Mouse (Mus musculus) MEL (cell line): ENCODE measurements around the gene Mdfic. TPM values are rescaled to one million over a fixed set of nuclear protein-coding genes. Genes with fewer than 3 reads are reported as not detected.

ENCODE experiments used
- DNase-seq: peaks from one replicate; pipeline ENCODE4 v3.0.0; 2011; ENCODE audit warnings: low read depth, low spot score
- H3K27ac ChIP-seq: 2 replicates; pipeline ENCODE4 v1.5.1; 2012; ENCODE audit warnings: low read depth, mild to moderate bottlenecking, control low read depth, low read length, moderate library complexity; ENCODE audit not compliant: control insufficient read depth
- H3K27me3 ChIP-seq, 2 experiments: fragments of 150-350 bp in 1 of 2; sonication (generic) in 1 of 2; 2 replicates each; pipeline ENCODE4 v1.6.1; 2012; ENCODE audit warnings: low read length in 2 of 2, mild to moderate bottlenecking in 2 of 2, improper control_type of control experiment in 1 of 2, moderate library complexity in 1 of 2; ENCODE audit not compliant: insufficient read depth in 2 of 2, control insufficient read depth in 1 of 2
- H3K36me3 ChIP-seq, 2 experiments: 2 replicates each; pipeline ENCODE4 v1.6.1; 2012 to 2014; ENCODE audit warnings: low read length in 2 of 2, improper control_type of control experiment in 1 of 2, inconsistent platforms in 1 of 2, mild to moderate bottlenecking in 1 of 2; ENCODE audit not compliant: insufficient read depth in 2 of 2, control insufficient read depth in 1 of 2
- H3K4me1 ChIP-seq, 2 experiments: fragments of 150-350 bp in 1 of 2; sonication (generic) in 1 of 2; 2 replicates each; pipeline ENCODE4 v1.6.1; 2012; ENCODE audit warnings: low read length in 2 of 2, improper control_type of control experiment in 1 of 2, mild to moderate bottlenecking in 1 of 2; ENCODE audit not compliant: insufficient read depth in 2 of 2, control insufficient read depth in 1 of 2
- H3K4me3 ChIP-seq, 2 experiments: fragments of 150-350 bp in 1 of 2; sonication (generic) in 1 of 2; 2 replicates each; pipeline ENCODE4 v1.5.1; 2012; ENCODE audit warnings: low read depth in 2 of 2, low read length in 2 of 2, mild to moderate bottlenecking in 2 of 2, moderate library complexity in 2 of 2, control low read depth in 1 of 2, improper control_type of control experiment in 1 of 2; ENCODE audit not compliant: control insufficient read depth in 1 of 2, insufficient read depth in 1 of 2
- H3K79me2 ChIP-seq: 2 replicates; pipeline ENCODE4 v1.6.1; 2012; ENCODE audit warnings: mild to moderate bottlenecking, low read length, moderate library complexity; ENCODE audit not compliant: control insufficient read depth, poor library complexity, insufficient read depth
- H3K9ac ChIP-seq: 2 replicates; pipeline ENCODE4 v1.6.1; 2012; ENCODE audit warnings: low read depth, mild to moderate bottlenecking, control low read depth, low read length, moderate library complexity; ENCODE audit not compliant: control insufficient read depth, poor library complexity, severe bottlenecking
- H3K9me3 ChIP-seq: fragments of 150-350 bp; sonication (generic); replicated peaks from 2 replicates; pipeline ENCODE4 v1.6.1; 2012; ENCODE audit warnings: mild to moderate bottlenecking, low read length, improper control_type of control experiment, moderate library complexity; ENCODE audit not compliant: insufficient read depth
- HCFC1 ChIP-seq: IDR thresholded peaks from 2 replicates; pipeline ENCODE4 v1.6.1; 2012; ENCODE audit warnings: low read depth, mild to moderate bottlenecking, inconsistent platforms, low read length, improper control_type of control experiment, moderate library complexity
- MEF2A ChIP-seq: IDR thresholded peaks from 2 replicates; pipeline ENCODE4 v1.6.1; 2014; ENCODE audit warnings: low read depth, mild to moderate bottlenecking, inconsistent platforms, low read length, improper control_type of control experiment; ENCODE audit not compliant: poor library complexity, insufficient replicate concordance, severe bottlenecking; ENCODE audit errors: extremely low read depth
- NRF1 ChIP-seq: IDR thresholded peaks from 2 replicates; pipeline ENCODE4 v1.6.1; 2014; ENCODE audit warnings: low read depth, mild to moderate bottlenecking, inconsistent platforms, low read length, improper control_type of control experiment, moderate library complexity; ENCODE audit not compliant: poor library complexity, insufficient read depth, severe bottlenecking
- POLR2AphosphoS5 ChIP-seq: IDR thresholded peaks from 2 replicates; pipeline ENCODE4 v1.6.1; 2012; ENCODE audit warnings: low read depth, borderline replicate concordance, mild to moderate bottlenecking, inconsistent platforms, low read length, moderate library complexity, mixed read lengths
- RAD21 ChIP-seq: IDR thresholded peaks from 2 replicates; pipeline ENCODE4 v1.6.1; 2011; ENCODE audit warnings: mild to moderate bottlenecking, low read depth, low read length, improper control_type of control experiment
- RCOR1 ChIP-seq: IDR thresholded peaks from 2 replicates; pipeline ENCODE4 v1.6.1; 2012; ENCODE audit warnings: low read depth, mild to moderate bottlenecking, inconsistent platforms, low read length, improper control_type of control experiment
- SMC3 ChIP-seq: IDR thresholded peaks from 2 replicates; pipeline ENCODE4 v1.6.1; 2011; ENCODE audit warnings: low read depth, low read length, improper control_type of control experiment
- TBP ChIP-seq: IDR thresholded peaks from 2 replicates; pipeline ENCODE4 v1.8.0; 2011; ENCODE audit warnings: low read depth, low read length, improper control_type of control experiment
- UBTF ChIP-seq: IDR thresholded peaks from 2 replicates; pipeline ENCODE4 v1.6.1; 2012; ENCODE audit warnings: low read depth, mild to moderate bottlenecking, inconsistent platforms, low read length, improper control_type of control experiment, moderate library complexity, borderline replicate concordance; ENCODE audit not compliant: insufficient read depth
- ZC3H11A ChIP-seq: IDR thresholded peaks from 2 replicates; pipeline ENCODE4 v1.6.1; 2012; ENCODE audit warnings: low read depth, mild to moderate bottlenecking, inconsistent platforms, low read length, improper control_type of control experiment
- ZMIZ1 ChIP-seq: IDR thresholded peaks from 2 replicates; pipeline ENCODE4 v1.6.1; 2012; ENCODE audit warnings: low read depth, mild to moderate bottlenecking, inconsistent platforms, low read length, improper control_type of control experiment, moderate library complexity
- polyA plus RNA-seq, 2 experiments: library from polyadenylated mRNA; stranded (reverse) in 1 of 2; unstranded in 1 of 2; fragments of >175 nt in 1 of 2; fragments of >200 nt in 1 of 2; gene quantifications; 2 replicates each; pipeline versions ENCODE4 v1.2.1 to v1.2.4; 2012; ENCODE audit warnings: low replicate concordance in 2 of 2, low read depth in 1 of 2; ENCODE audit not compliant: insufficient read length in 2 of 2, insufficient read depth in 1 of 2, missing spikeins in 1 of 2
- total RNA-seq: library from RNA; depleted of rRNA; stranded (reverse); fragments of 300-350 nt; gene quantifications from 2 replicates; pipeline ENCODE4 v1.2.3, GENCODE M21; 2012

The Mdfic gene
- total and polyA plus RNA-seq, 3 experiments, result not detected

DNA sequence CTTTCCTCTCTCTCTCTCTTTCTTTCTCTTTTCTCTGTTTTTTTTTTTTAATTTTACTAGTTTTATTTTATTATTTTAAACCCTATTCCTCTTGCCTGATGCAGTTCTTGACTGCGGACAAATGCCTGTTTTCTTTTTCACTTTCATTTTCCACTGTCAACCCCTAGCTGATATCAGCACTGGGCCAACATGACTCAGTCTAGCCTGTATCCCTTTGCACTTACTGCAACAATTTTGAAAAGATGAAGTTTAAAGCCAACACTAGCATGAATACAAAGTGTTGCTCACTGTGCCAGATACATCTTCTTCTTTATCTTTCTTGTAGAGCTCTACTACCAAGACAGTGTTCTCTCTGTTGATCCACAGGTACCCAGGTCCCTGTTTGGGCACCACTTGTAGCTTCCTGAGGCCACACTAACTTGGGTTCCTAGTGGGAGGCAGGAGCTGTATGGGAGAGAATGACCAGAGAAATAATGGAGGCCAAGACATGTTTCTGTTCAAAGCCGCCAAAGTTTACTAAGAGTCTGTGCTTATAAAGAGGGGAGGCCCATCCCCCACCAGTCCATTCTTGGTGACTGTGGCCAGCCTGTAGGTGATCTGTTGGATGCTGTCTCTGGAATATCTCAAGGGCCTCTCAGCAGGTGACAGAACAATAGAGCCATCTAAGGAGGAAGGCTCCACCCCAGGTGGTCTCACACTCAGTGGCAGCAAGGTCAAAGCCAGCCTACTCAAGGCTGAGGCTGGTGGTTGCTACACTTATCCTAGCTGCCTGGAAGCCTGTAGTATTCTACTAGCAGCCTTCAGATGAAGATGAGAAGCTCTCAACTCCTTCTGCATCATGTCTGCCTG is 5.2 kb upstream of the Mdfic start:
- Histone ChIP-seq H3K36me3 (no peaks in the 10 kb centered on the region), H3K4me1 (no peaks in the 10 kb centered on the region), H3K9me3 (no peaks in the 10 kb centered on the region), H3K9ac (no peak overlapping the region), H3K79me2 (no peaks in the 10 kb centered on the region), H3K27me3 (no peaks in the 10 kb centered on the region), H3K27ac (no peak overlapping the region), H3K4me3 (no peak overlapping the region)
- no peak for TF ChIP-seq SMC3
- no peak for TF ChIP-seq POLR2AphosphoS5
- no peak for TF ChIP-seq ZMIZ1
- no peak for TF ChIP-seq RCOR1
- no peak for TF ChIP-seq HCFC1
- no peak for TF ChIP-seq NRF1
- no peak for TF ChIP-seq RAD21
- no peak for DNase-seq

DNA sequence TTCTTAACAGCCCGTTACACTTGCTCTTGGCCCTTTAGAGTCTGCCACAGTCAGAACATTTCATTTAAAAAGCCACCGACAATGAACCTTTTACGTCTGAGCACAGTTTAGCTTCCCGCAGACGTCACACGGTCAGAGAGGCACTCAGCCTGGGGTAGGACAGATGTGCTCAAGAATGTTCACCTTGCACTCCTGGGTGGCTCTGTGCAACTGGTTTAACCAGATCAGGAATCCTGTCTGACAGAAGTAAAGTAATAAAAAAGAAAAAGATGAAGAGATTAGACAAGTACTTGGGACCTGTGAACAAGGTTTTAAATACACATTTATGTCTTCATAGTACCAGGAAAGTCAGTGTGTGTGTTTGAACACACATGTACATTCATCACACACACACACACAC is 542 bp upstream of the Mdfic start:
- no peaks in the 10 kb centered on the region for H3K36me3 ChIP-seq
- no peak overlapping the region for H3K9ac ChIP-seq

DNA sequence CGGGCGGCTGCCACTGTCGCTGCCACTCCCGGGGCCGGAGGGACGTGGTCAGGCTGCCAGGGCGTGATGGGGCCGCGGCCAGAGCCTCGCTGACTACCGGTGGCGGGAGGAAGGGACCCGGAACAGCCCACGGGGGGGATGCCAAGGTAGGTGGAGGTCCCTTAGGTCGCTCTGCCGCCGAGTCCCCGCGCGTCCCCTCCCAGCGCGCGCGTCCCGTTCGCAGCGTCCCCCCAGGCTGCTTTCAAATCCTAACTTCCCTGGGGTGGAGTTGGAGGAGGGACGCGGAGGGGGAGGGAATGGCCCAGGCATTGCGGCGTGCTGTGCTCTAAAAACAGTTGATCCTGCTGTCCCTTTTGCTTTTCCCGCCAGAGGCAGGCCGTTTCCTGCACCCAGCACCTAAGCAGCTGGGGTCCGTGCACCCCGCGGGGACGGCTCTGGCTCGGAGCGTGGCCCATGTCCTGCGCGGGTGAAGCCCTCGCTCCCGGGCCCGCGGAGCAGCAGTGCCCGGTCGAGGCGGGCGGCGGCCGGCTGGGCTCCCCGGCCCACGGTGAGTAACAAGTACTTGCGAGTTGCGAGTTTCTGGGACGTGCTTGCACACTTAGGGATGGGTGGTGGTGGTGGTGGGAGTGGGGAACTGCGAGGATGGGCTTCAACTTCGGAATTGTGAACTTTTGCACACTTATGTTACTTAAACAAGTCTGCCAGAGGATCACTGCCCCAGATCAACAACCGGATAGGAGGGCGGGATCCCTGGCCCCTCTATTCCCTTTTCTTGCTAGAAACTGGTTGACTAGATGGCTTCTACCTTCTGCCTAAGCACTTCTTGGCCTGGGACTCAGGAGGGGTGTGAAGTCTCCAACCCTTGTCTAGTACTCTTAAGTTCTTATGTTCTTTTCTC is 606 bp downstream of the Mdfic start:
- H3K4me3 ChIP-seq, result no peak overlapping the region
- H3K27ac ChIP-seq, result no peak overlapping the region
- H3K9ac ChIP-seq, result no peak overlapping the region
- no peaks in the 10 kb centered on the region for H3K79me2 ChIP-seq
- H3K9me3 ChIP-seq, result no peaks in the 10 kb centered on the region
- H3K27me3 ChIP-seq, result no peaks in the 10 kb centered on the region
- TF ChIP-seq ZC3H11A (no peak), POLR2AphosphoS5 (no peak), ZMIZ1 (no peak), MEF2A (no peak), HCFC1 (no peak)
- H3K36me3 ChIP-seq, result no peaks in the 10 kb centered on the region
- no peaks in the 10 kb centered on the region for H3K4me1 ChIP-seq
- DNase-seq, result no peak

More for the DNA sequence above, 542 bp upstream of the Mdfic start:
- no peak for DNase-seq
- Histone ChIP-seq H3K27me3 (no peaks in the 10 kb centered on the region), H3K4me3 (no peak overlapping the region), H3K79me2 (no peaks in the 10 kb centered on the region), H3K27ac (no peak overlapping the region), H3K9me3 (no peaks in the 10 kb centered on the region), H3K4me1 (no peaks in the 10 kb centered on the region)
- TF ChIP-seq RCOR1, result no peak
- TF ChIP-seq TBP, result no peak
- no peak for TF ChIP-seq UBTF
- no peak for TF ChIP-seq SMC3
- TF ChIP-seq, all 39 proteins: peak for 0
